Mouse (Mus musculus) 3134 (cell line): ENCODE results near the gene Lamb3.

ENCODE experiments used
- DNase-seq: peaks from one replicate; pipeline ENCODE4 v3.0.0-alpha.2; 2011; ENCODE audit warnings: low spot score; ENCODE audit not compliant: insufficient read length; ENCODE audit errors: extremely low read depth

The Lamb3 gene

DNA sequence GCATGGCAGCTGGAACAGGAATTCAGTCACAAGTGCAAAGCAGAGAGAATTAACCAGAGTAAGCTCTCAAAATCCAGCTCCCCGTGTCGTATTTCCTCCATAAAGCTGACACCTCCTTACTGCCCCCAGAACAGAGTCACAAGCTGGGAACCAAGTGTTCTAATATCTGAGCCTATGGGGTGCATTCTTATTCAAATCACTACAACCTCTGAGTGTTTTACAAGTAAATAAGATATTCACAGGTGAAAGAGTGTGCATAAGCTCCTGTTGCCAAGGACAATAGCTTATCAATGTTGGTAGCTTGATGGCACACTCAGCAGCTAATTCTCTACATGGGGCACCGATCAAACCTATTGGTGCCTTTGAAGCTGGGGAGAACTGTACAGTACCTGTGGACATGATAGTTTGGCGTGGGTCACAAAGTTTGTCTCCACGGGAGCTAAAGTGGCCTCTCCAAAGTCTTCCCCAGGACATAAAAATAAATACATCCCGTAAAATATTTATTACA, 166.5 kb downstream of the Lamb3 start:
- no peak for DNase-seq

DNA sequence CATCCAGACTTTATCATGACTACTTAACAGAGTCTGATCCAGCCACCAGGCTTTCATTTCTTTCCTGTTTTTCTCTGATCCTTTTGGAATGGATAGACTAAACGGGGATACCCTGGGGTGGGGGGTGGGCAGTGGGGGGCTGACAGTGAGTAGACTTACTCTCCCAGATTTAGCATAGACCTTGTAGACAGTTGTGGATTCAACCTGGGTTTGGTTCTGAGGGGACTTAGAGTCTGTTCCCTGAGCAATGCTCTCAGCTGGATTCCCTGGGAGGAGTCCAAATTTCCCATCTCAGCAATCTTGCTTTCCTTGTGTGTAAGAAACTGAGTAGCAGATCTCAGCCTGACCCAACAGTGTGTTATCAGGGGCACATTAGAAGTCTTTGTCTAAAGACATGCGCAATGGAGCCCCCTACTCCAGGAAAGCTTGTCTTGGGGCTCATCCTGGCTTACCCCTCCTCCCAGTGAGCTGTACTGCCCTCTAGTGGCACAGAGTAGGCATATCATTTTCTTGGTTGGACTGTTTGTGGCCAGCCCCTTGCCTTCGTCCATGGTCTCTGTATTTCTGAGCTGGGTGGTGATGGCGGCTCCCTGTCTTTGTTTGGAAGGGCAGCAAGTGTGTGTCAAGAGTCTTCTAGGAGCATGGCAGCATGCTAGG, 169.1 kb downstream of the Lamb3 start:
- DNase-seq, result no peak

GRCm38 (mm10) chr1:193379634-193380033, 172.1 kb downstream of the Lamb3 start:
- no peak for DNase-seq

DNA sequence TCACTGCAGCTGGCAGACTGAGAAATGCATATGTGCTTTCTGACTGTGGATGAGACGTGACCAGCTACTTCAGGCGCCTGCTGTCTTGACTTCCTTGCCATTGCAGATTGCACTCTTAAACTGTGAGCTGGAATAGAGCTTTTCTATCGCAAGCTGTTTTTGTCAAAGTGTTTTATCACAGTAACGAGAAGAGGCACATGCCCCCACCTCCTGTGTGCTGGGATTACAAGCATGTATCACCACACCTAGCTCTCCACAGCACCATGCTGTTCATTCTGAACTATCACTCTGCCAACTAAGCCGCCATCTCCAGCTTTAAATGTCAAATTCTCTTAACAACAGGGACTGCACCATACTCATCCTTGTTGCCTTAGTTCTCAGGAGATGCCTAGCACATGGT, 173.4 kb downstream of the Lamb3 start:
- DNase-seq, result no peak

DNA sequence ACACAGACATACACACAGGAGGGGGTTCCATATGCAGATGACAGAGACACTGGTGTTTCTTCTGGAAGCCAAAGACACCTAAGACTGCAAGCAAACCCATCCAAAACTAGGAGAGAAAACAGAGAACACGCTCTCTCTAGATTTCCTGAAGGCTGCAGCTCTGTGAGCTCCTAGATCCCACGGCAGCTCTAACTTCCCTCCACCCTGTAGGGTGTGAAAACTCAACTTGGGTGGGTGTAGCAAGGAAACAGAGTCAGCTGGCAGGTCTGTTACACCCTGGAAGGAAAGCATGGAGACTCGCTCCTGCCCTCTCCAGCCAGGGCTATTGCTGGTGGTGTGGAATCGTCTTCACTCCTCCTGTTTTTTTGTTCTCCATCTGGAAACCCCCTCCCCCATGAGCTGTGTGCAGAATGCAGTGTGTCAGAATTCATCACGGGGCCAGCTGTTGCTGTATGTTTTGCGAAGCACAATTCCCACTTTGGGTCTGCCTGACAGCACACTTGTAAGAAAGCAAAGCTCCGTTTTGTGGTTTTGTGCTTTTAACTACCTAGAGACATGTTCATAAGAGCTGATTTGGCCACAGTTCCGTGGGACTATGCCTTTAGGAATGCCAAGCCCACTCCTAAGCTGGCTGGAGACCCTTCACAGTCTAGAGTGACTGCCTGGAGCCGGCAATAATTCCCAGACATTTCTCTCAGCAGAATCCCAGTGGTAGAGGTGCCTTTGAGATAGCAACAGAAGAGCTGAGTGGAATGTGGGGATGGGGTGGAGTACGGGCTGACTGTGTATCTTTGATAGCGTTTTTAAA, 174.3 kb downstream of the Lamb3 start:
- DNase-seq, result no peak

GRCm38 (mm10) chr1:193382435-193382834, 174.9 kb downstream of the Lamb3 start:
- DNase-seq, result no peak

DNA sequence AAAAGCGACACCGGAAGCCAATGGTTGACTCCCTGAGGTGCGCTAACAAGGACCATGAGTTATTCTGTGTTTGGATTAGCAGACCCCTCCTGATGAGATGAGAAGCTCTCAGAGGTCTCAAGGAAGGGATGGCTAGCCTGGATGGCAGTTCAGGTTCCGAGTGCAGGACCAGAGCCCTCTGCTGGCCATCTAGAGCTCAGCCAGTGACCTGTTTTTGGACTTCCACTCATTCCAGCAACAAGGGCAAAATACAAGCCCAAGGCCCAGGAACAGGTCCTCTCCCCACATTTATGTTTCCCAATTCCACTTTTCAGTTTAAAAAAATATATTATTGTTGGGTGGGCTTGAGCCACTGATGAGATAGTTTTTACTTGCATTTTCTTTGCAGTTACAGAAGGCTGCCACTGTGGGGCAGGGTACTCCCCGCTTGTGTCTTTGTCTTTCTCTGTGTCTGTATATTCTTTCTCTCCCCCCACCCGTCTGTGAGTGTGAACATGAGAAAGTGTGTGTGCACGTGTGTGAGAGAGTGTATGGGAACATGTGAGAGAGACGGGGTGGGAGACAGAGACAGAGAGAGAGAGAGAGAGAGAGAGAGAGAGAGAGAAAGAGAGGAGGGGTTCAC, 175.5 kb downstream of the Lamb3 start:
- no peak for DNase-seq

GRCm38 (mm10) chr1:193386136-193386535, 178.6 kb downstream of the Lamb3 start:
- peak; percentile 48 for DNase-seq

DNA sequence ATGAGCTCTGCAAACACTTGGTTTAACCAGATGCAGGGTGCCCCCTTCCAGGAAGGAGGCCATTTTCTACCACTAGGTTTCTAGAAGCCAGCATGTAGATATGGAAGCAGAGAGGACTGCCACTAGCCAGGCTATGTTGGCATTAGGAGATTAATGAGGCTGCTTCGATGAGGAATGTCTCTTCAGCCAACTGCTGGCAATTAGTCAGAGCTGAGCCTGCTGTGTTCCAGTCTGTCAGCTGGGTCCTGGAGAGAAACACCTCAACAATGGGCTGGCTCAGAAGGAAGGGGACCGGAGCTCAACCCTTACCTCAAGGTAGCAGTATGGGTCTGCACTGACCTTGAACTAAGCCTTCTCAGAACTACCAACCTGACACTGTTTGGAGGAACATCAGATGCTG, 179.7 kb downstream of the Lamb3 start:
- no peak for DNase-seq

DNA sequence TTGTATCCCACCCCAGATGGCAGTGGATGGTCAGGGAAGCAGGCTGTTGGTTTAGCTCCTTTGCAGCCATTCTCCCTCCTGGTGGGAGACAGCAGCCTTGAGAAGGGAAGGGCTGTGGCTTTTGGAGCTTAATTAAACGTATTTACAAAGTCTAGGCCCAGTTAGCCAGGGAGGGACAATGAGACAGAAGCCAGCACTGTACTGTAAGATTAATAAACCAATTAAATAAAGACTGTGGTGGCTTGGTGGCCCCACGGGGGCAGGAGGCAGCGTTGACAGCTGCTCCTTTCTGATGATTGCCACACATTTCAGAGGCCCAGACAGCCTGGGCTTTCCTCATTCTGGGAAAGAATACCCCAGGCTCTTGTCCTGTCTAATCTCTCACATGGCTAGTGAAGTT, 182.0 kb downstream of the Lamb3 start:
- no peak for DNase-seq

GRCm38 (mm10) chr1:193390004-193390403, 182.5 kb downstream of the Lamb3 start:
- DNase-seq, result no peak

DNA sequence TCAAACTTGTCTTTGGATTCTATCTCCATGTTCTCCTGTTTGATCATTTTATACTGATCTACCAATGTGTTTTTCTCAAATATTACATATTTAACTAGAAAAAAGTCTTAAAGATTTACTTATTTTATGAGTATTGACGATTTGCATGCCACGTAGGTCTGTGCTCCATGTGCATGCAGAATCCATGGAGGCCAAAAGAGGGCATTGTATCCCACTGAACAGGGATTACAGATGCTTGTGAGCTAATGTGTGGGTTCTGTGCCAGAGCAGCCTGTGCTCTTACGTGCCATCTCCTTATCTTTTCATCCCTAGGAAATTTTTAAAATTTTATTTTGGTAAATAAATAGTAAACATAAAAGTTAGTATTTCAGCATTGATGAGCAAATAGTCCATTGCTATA, 184.8 kb downstream of the Lamb3 start:
- DNase-seq, result no peak
